Mouse (Mus musculus): ENCODE data around the gene Ica1. TPM values are rescaled to one million over a fixed set of nuclear protein-coding genes. Genes with fewer than 3 reads are reported as not detected.

The Ica1 gene
- polyA plus RNA-seq, 1 experiment from 2014 or later: 28.2 TPM

GRCm38 (mm10) chr6:8650413-8650812 is 127.9 kb downstream of the Ica1 start:
- no peaks in the 10 kb centered on the region for H3K4me1 ChIP-seq
- no peak overlapping the region for H3K9ac ChIP-seq
- no peaks in the 10 kb centered on the region for H3K9me3 ChIP-seq
- no peak overlapping the region for H3K4me3 ChIP-seq (replicated peaks)
- no peaks in the 10 kb centered on the region for H3K36me3 ChIP-seq
- H3K4me2 ChIP-seq: no peak overlapping the region
- H3K27ac ChIP-seq: no peak overlapping the region
- no peaks in the 10 kb centered on the region for H3K27me3 ChIP-seq (replicated peaks)
- WGBS: 78% methylated on average over 7 of the region's 7 CpGs
- ATAC-seq (ENCODE audit: insufficient read depth, low FRiP score, low read depth): no peak

- Histone ChIP-seq H3K4me3 (replicated peaks) (no peak overlapping the region), H3K27ac (no peak overlapping the region), H3K36me3 (no peaks in the 10 kb centered on the region), H3K9me3 (no peaks in the 10 kb centered on the region), H3K4me1 (peaks cover 3% of the 10 kb centered on the region; the same call in 1 of the 2 replicates), H3K4me2 (no peak overlapping the region), H3K27me3 (replicated peaks) (no peaks in the 10 kb centered on the region), H3K9ac (no peak overlapping the region)
- 60% methylated on average over 4 of the region's 4 CpGs for whole genome bisulfite sequencing
- no peak for ATAC-seq (ENCODE audit: insufficient read depth, low FRiP score, low read depth)
Observed at GRCm38 (mm10) chr6:8649295-8649865, 128.9 kb downstream of the Ica1 start.

- no peak for ATAC-seq (ENCODE audit: insufficient read depth, low FRiP score, low read depth)
- WGBS: 77% methylated on average over 10 of the region's 10 CpGs
- H3K9me3 ChIP-seq: no peaks in the 10 kb centered on the region
- H3K9ac ChIP-seq: no peak overlapping the region
- H3K27me3 ChIP-seq (replicated peaks): no peaks in the 10 kb centered on the region
- peaks cover 3% of the 10 kb centered on the region; the same call in 1 of the 2 replicates for H3K4me1 ChIP-seq
- no peak overlapping the region for H3K4me2 ChIP-seq
- H3K36me3 ChIP-seq: no peaks in the 10 kb centered on the region
- H3K27ac ChIP-seq: no peak overlapping the region
- no peak overlapping the region for H3K4me3 ChIP-seq (replicated peaks)
Observed at GRCm38 (mm10) chr6:8648185-8648901, 129.9 kb downstream of the Ica1 start.

GRCm38 (mm10) chr6:8647513-8648184 is 130.6 kb downstream of the Ica1 start:
- H3K4me1 ChIP-seq: peaks cover 3% of the 10 kb centered on the region; the same call in 1 of the 2 replicates
- H3K27ac ChIP-seq: no peak overlapping the region
- no peaks in the 10 kb centered on the region for H3K27me3 ChIP-seq (replicated peaks)
- H3K9ac ChIP-seq: no peak overlapping the region
- ATAC-seq (ENCODE audit: insufficient read depth, low FRiP score, low read depth): no peak; the same call in 1 of the 2 replicates
- H3K36me3 ChIP-seq: no peaks in the 10 kb centered on the region
- no peaks in the 10 kb centered on the region for H3K9me3 ChIP-seq
- WGBS: 70% methylated on average over 7 of the region's 7 CpGs
- no peak overlapping the region for H3K4me3 ChIP-seq (replicated peaks)
- H3K4me2 ChIP-seq: no peak overlapping the region

- WGBS: 56% methylated on average over 2 of the region's 2 CpGs
Observed at GRCm38 (mm10) chr6:8645708-8646107, 132.6 kb downstream of the Ica1 start.

DNA sequence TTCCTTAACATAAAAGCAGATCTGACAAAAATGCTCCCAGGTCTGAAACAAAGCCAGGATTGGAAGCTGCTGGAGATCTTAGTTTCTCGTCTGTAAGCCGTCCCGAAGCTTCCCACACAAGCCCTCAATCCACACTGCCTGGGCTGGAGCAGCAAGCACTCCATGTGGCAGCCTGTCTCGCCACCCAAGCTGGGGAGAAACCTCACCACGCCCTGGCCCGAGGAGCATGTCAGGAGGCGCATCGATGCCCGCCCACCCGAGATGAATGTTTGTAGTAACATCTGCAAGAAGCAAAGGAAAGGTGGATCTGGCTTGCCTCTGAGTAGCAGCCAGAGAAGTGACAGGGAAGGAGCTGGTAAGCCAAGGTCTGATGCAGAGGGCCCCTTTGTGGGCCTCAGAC is 133.6 kb downstream of the Ica1 start:
- Histone ChIP-seq H3K4me1 (peaks cover 3% of the 10 kb centered on the region; the same call in 1 of the 2 replicates), H3K4me3 (replicated peaks) (no peak overlapping the region), H3K4me2 (no peak overlapping the region), H3K36me3 (no peaks in the 10 kb centered on the region), H3K27ac (0 out of 2 replicates have a peak overlapping the region, but pooled peaks have one; percentile 31), H3K9me3 (no peaks in the 10 kb centered on the region), H3K27me3 (replicated peaks) (no peaks in the 10 kb centered on the region), H3K9ac (no peak overlapping the region)
- ATAC-seq (ENCODE audit: insufficient read depth, low FRiP score, low read depth): 0 out of 2 replicates have a peak, but pooled peaks have one; percentile 16
- 65% methylated on average over 10 of the region's 10 CpGs for WGBS

More at GRCm38 (mm10) chr6:8645708-8646107, 132.6 kb downstream of the Ica1 start:
- no peak overlapping the region for H3K4me3 ChIP-seq (replicated peaks)
- no peak overlapping the region for H3K27ac ChIP-seq
- H3K9ac ChIP-seq: no peak overlapping the region
- no peaks in the 10 kb centered on the region for H3K27me3 ChIP-seq (replicated peaks)
- H3K4me1 ChIP-seq: peaks cover 3% of the 10 kb centered on the region; the same call in 1 of the 2 replicates
- H3K36me3 ChIP-seq: no peaks in the 10 kb centered on the region
- no peak for ATAC-seq (ENCODE audit: insufficient read depth, low FRiP score, low read depth)
- H3K9me3 ChIP-seq: no peaks in the 10 kb centered on the region
- H3K4me2 ChIP-seq: no peak overlapping the region

GRCm38 (mm10) chr6:8640863-8641262 is 137.4 kb downstream of the Ica1 start:
- H3K9me3 ChIP-seq: no peaks in the 10 kb centered on the region
- no peak overlapping the region for H3K4me2 ChIP-seq
- no peaks in the 10 kb centered on the region for H3K36me3 ChIP-seq
- H3K27ac ChIP-seq: no peak overlapping the region
- no peak for ATAC-seq (ENCODE audit: insufficient read depth, low FRiP score, low read depth)
- no peak overlapping the region for H3K4me3 ChIP-seq (replicated peaks)
- no peaks in the 10 kb centered on the region for H3K27me3 ChIP-seq (replicated peaks)
- peaks cover 3% of the 10 kb centered on the region; the same call in 1 of the 2 replicates for H3K4me1 ChIP-seq
- H3K9ac ChIP-seq: no peak overlapping the region
- 76% methylated on average over 5 of the region's 5 CpGs for WGBS

DNA sequence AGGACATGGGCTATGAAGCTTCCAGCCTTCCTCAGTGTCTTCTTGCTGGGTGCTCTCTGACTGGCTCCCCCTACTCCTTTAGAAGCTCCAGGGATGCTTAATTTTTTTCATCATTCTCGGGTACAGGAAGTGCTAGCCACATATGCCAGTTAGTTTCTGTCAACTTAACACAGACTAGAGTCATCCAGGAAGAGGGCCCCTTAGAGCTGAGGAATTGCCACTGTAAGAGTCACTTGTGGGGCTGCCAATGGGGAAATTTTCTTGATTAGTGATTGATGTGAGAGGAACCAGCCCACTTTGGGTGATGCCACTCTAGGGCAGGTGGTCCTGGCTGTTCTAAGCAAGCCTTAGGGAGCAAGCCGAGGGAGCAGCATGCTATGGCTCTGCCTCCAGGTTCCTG is 138.8 kb downstream of the Ica1 start:
- Histone ChIP-seq H3K9ac (no peak overlapping the region), H3K9me3 (no peaks in the 10 kb centered on the region), H3K4me2 (no peak overlapping the region), H3K27me3 (replicated peaks) (no peaks in the 10 kb centered on the region), H3K4me3 (replicated peaks) (no peak overlapping the region), H3K36me3 (no peaks in the 10 kb centered on the region), H3K27ac (no peak overlapping the region), H3K4me1 (no peaks in the 10 kb centered on the region; the same call in 1 of the 2 replicates)
- ATAC-seq (ENCODE audit: insufficient read depth, low FRiP score, low read depth): no peak
- WGBS: 74% methylated on average over 2 of the region's 2 CpGs

DNA sequence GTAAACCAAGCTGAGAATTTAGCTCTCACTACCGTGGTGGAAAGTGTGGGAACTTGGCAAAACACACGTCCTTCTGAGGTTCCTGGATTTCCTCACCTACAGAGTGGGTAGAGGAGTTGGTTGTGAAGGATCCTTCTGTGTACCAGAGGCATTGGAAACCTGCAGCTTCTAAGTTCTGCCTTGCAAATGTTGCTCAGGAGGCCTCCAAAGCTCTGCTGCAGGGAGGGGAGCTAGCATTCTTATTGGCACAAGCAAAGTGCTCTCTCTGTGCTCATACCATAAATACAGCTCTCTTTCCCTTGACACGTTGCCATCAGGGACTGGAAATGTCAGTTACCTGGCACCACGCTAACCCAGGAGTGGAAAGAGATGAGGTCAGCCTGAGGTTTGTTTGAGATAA is 139.4 kb downstream of the Ica1 start:
- no peaks in the 10 kb centered on the region for H3K4me1 ChIP-seq
- no peak overlapping the region for H3K9ac ChIP-seq
- WGBS: 65% methylated on average over 4 of the region's 4 CpGs
- no peak overlapping the region for H3K4me3 ChIP-seq (replicated peaks)
- H3K4me2 ChIP-seq: no peak overlapping the region
- ATAC-seq (ENCODE audit: insufficient read depth, low FRiP score, low read depth): no peak
- no peaks in the 10 kb centered on the region for H3K36me3 ChIP-seq
- H3K27ac ChIP-seq: no peak overlapping the region
- no peaks in the 10 kb centered on the region for H3K27me3 ChIP-seq (replicated peaks)
- no peaks in the 10 kb centered on the region for H3K9me3 ChIP-seq

- no peak for ATAC-seq (ENCODE audit: insufficient read depth, low FRiP score, low read depth)
- H3K4me2 ChIP-seq: no peak overlapping the region
- H3K4me3 ChIP-seq (replicated peaks): no peak overlapping the region
- no peak overlapping the region for H3K27ac ChIP-seq
- no peak overlapping the region for H3K9ac ChIP-seq
- H3K9me3 ChIP-seq: no peaks in the 10 kb centered on the region
- H3K36me3 ChIP-seq: no peaks in the 10 kb centered on the region
- H3K27me3 ChIP-seq (replicated peaks): no peaks in the 10 kb centered on the region
- no peaks in the 10 kb centered on the region for H3K4me1 ChIP-seq
- WGBS: 79% methylated on average over 4 of the region's 4 CpGs
Observed at GRCm38 (mm10) chr6:8638122-8638521, 140.2 kb downstream of the Ica1 start.

DNA sequence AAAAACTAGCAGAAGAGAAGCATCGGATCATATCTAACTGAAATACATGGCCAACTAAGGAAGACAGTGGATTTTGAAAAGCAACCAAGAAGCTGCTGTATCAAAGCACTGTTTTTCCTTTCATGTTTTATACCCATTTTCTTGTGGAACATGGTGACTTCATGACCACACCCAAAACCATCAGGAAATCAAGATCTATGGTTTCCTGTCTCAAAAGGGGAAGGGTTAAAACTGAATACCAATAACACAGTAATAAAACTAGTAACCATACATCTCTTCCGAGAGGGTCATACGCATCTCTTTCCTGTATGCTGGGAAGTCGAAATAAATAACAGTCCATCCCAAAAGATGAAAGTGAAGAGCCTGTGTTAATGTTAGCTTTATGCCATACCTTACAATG is 145.6 kb downstream of the Ica1 start:
- no peak for ATAC-seq (ENCODE audit: insufficient read depth, low FRiP score, low read depth)
- WGBS: 86% methylated on average over 4 of the region's 4 CpGs
- Histone ChIP-seq H3K27ac (no peak overlapping the region), H3K27me3 (replicated peaks) (no peaks in the 10 kb centered on the region), H3K9me3 (no peaks in the 10 kb centered on the region), H3K9ac (no peak overlapping the region), H3K4me3 (replicated peaks) (no peak overlapping the region), H3K36me3 (no peaks in the 10 kb centered on the region), H3K4me1 (no peaks in the 10 kb centered on the region), H3K4me2 (no peak overlapping the region)
